Mouse (Mus musculus): ENCODE measurements around the gene Tnfrsf1a. TPM values are rescaled to one million over a fixed set of nuclear protein-coding genes. Genes with fewer than 3 reads are reported as not detected.

Tnfrsf1a gene
- polyA plus RNA-seq, 1 experiment from 2014 or later, result 75.3 TPM

- peak; percentile 58 for ATAC-seq (ENCODE audit: low FRiP score, low TSS enrichment)
- Histone ChIP-seq H3K9me3 (ENCODE audit: control insufficient read depth, low read length) (no peaks in the 10 kb centered on the region), H3K36me3 (ENCODE audit: control insufficient read depth, insufficient read depth, low read length) (peaks cover 29% of the 10 kb centered on the region), H3K4me1 (replicated peaks; ENCODE audit: control insufficient read depth, insufficient read depth) (peaks cover 2% of the 10 kb centered on the region; the same call in 1 of the 2 replicates), H3K27ac (replicated peaks) (peak overlapping the region; percentile 45), H3K4me3 (ENCODE audit: low read depth, low read length) (no peak overlapping the region), H3K9ac (ENCODE audit: low read length) (peak overlapping the region; percentile 13; the same call in 1 of the 2 replicates), H3K27me3 (ENCODE audit: control insufficient read depth, insufficient read depth, low read length) (no peaks in the 10 kb centered on the region), H3K4me2 (replicated peaks; ENCODE audit: low read depth) (no peak overlapping the region)
- peak; percentile 66 for DNase-seq (ENCODE audit: low spot score)
- 36% methylated on average over 23 of the region's 23 CpGs for WGBS
- peak; percentile 50 for TF ChIP-seq CTCF (IDR thresholded peaks at IDR 0.05; ENCODE audit: low read depth)
- TF ChIP-seq EP300 (optimal IDR thresholded peaks at IDR 0.05), result no peak
Observed at GRCm38 (mm10) chr6:125363451-125364242, 14.5 kb downstream of the Tnfrsf1a start.

GRCm38 (mm10) chr6:125364448-125364847 is 15.3 kb downstream of the Tnfrsf1a start:
- no peak for DNase-seq (ENCODE audit: low spot score)
- WGBS, result 12% methylated on average over 8 of the region's 8 CpGs
- no peak overlapping the region for H3K4me3 ChIP-seq (ENCODE audit: low read depth, low read length)
- no peak overlapping the region for H3K9ac ChIP-seq (ENCODE audit: low read length)
- H3K27ac ChIP-seq (replicated peaks), result peak overlapping the region; percentile 45
- no peaks in the 10 kb centered on the region for H3K27me3 ChIP-seq (ENCODE audit: control insufficient read depth, insufficient read depth, low read length)
- TF ChIP-seq CTCF (IDR thresholded peaks at IDR 0.05; ENCODE audit: low read depth) (peak; percentile 68), EP300 (optimal IDR thresholded peaks at IDR 0.05) (no peak)
- ATAC-seq (ENCODE audit: low FRiP score, low TSS enrichment), result no peak
- H3K4me2 ChIP-seq (replicated peaks; ENCODE audit: low read depth), result no peak overlapping the region
- H3K4me1 ChIP-seq (replicated peaks; ENCODE audit: control insufficient read depth, insufficient read depth), result peaks cover 2% of the 10 kb centered on the region; the same call in 1 of the 2 replicates
- peaks cover 22% of the 10 kb centered on the region for H3K36me3 ChIP-seq (ENCODE audit: control insufficient read depth, insufficient read depth, low read length)
- no peaks in the 10 kb centered on the region for H3K9me3 ChIP-seq (ENCODE audit: control insufficient read depth, low read length)

- H3K27me3 ChIP-seq (ENCODE audit: control insufficient read depth, insufficient read depth, low read length), result no peaks in the 10 kb centered on the region
- no peak for TF ChIP-seq EP300 (optimal IDR thresholded peaks at IDR 0.05)
- TF ChIP-seq CTCF (IDR thresholded peaks at IDR 0.05; ENCODE audit: low read depth), result no peak
- WGBS, result 44% methylated on average over 5 of the region's 5 CpGs
- no peak overlapping the region for H3K27ac ChIP-seq (replicated peaks)
- H3K9ac ChIP-seq (ENCODE audit: low read length), result no peak overlapping the region
- ATAC-seq (ENCODE audit: low FRiP score, low TSS enrichment) (no peak), DNase-seq (ENCODE audit: low spot score) (no peak)
- H3K4me2 ChIP-seq (replicated peaks; ENCODE audit: low read depth), result no peak overlapping the region
- peaks cover 19% of the 10 kb centered on the region for H3K36me3 ChIP-seq (ENCODE audit: control insufficient read depth, insufficient read depth, low read length)
- no peaks in the 10 kb centered on the region for H3K9me3 ChIP-seq (ENCODE audit: control insufficient read depth, low read length)
- no peak overlapping the region for H3K4me3 ChIP-seq (ENCODE audit: low read depth, low read length)
- peaks cover 2% of the 10 kb centered on the region; the same call in 1 of the 2 replicates for H3K4me1 ChIP-seq (replicated peaks; ENCODE audit: control insufficient read depth, insufficient read depth)
Observed at GRCm38 (mm10) chr6:125365522-125365921, 16.4 kb downstream of the Tnfrsf1a start.

- peaks cover 2% of the 10 kb centered on the region; the same call in 1 of the 2 replicates for H3K4me1 ChIP-seq (replicated peaks; ENCODE audit: control insufficient read depth, insufficient read depth)
- WGBS, result 68% methylated on average over 1 of the region's 1 CpGs
- H3K36me3 ChIP-seq (ENCODE audit: control insufficient read depth, insufficient read depth, low read length), result peaks cover 17% of the 10 kb centered on the region
- H3K9ac ChIP-seq (ENCODE audit: low read length), result no peak overlapping the region
- ATAC-seq (ENCODE audit: low FRiP score, low TSS enrichment) (no peak), DNase-seq (ENCODE audit: low spot score) (no peak)
- peak; percentile 59 for TF ChIP-seq CTCF (IDR thresholded peaks at IDR 0.05; ENCODE audit: low read depth)
- no peak for TF ChIP-seq EP300 (optimal IDR thresholded peaks at IDR 0.05)
- no peak overlapping the region for H3K27ac ChIP-seq (replicated peaks)
- H3K9me3 ChIP-seq (ENCODE audit: control insufficient read depth, low read length), result no peaks in the 10 kb centered on the region
- H3K4me2 ChIP-seq (replicated peaks; ENCODE audit: low read depth), result no peak overlapping the region
- H3K4me3 ChIP-seq (ENCODE audit: low read depth, low read length), result no peak overlapping the region
- no peaks in the 10 kb centered on the region for H3K27me3 ChIP-seq (ENCODE audit: control insufficient read depth, insufficient read depth, low read length)
Observed at GRCm38 (mm10) chr6:125366133-125366532, 17.0 kb downstream of the Tnfrsf1a start.

GRCm38 (mm10) chr6:125367758-125368371 is 18.7 kb downstream of the Tnfrsf1a start:
- no peaks in the 10 kb centered on the region for H3K27me3 ChIP-seq (ENCODE audit: control insufficient read depth, insufficient read depth, low read length)
- DNase-seq (ENCODE audit: low spot score) (peak; percentile 72), ATAC-seq (ENCODE audit: low FRiP score, low TSS enrichment) (peak; percentile 67)
- no peak overlapping the region for H3K4me3 ChIP-seq (ENCODE audit: low read depth, low read length)
- H3K9ac ChIP-seq (ENCODE audit: low read length), result no peak overlapping the region
- no peak overlapping the region for H3K4me2 ChIP-seq (replicated peaks; ENCODE audit: low read depth)
- WGBS, result 29% methylated on average over 4 of the region's 4 CpGs
- H3K9me3 ChIP-seq (ENCODE audit: control insufficient read depth, low read length), result no peaks in the 10 kb centered on the region
- peaks cover 3% of the 10 kb centered on the region for H3K36me3 ChIP-seq (ENCODE audit: control insufficient read depth, insufficient read depth, low read length)
- peak overlapping the region; percentile 70 for H3K27ac ChIP-seq (replicated peaks)
- no peak for TF ChIP-seq CTCF (IDR thresholded peaks at IDR 0.05; ENCODE audit: low read depth)
- TF ChIP-seq EP300 (optimal IDR thresholded peaks at IDR 0.05), result no peak
- H3K4me1 ChIP-seq (replicated peaks; ENCODE audit: control insufficient read depth, insufficient read depth), result peaks cover 2% of the 10 kb centered on the region; the same call in 1 of the 2 replicates

Measured in stomach, postnatal 0 days (tissue).